Mouse (Mus musculus) forebrain, embryonic 13.5 days (tissue): ENCODE data around the gene Polr3b. TPM values are rescaled to one million over a fixed set of nuclear protein-coding genes. Genes with fewer than 3 reads are reported as not detected.

Experiments used
- ATAC-seq: fragments of 200-750 bp; cut with Nextera tagmentation; 2 replicates; pipeline ENCODE4 v1.8.0; 2017
- H3K27ac ChIP-seq: fragments of 300-500 bp; sonication (generic); 2 replicates; pipeline ENCODE4 v1.5.1; 2015; ENCODE audit warnings: inconsistent platforms, mild to moderate bottlenecking, moderate library complexity
- H3K27me3 ChIP-seq: fragments of 300-500 bp; sonication (generic); 2 replicates; pipeline ENCODE4 v1.6.1; 2015; ENCODE audit warnings: mild to moderate bottlenecking, inconsistent platforms
- H3K36me3 ChIP-seq: fragments of 300-500 bp; sonication (generic); 2 replicates; pipeline ENCODE4 v1.6.1; 2015; ENCODE audit warnings: mild to moderate bottlenecking, inconsistent platforms; ENCODE audit not compliant: poor library complexity, severe bottlenecking
- H3K4me1 ChIP-seq: fragments of 300-500 bp; sonication (generic); 2 replicates; pipeline ENCODE4 v1.6.1; 2015; ENCODE audit warnings: inconsistent platforms
- H3K4me2 ChIP-seq: fragments of 300-500 bp; sonication (generic); 2 replicates; pipeline ENCODE4 v1.6.1; 2015; ENCODE audit warnings: inconsistent platforms, mild to moderate bottlenecking, moderate library complexity
- H3K4me3 ChIP-seq: fragments of 300-500 bp; sonication (generic); 2 replicates; pipeline ENCODE4 v1.5.1; 2015; ENCODE audit warnings: mild to moderate bottlenecking, inconsistent platforms
- H3K9ac ChIP-seq: fragments of 300-500 bp; sonication (generic); 2 replicates; pipeline ENCODE4 v1.6.1; 2015; ENCODE audit warnings: mild to moderate bottlenecking, inconsistent platforms
- H3K9me3 ChIP-seq: fragments of 300-500 bp; sonication (generic); replicated peaks from 2 replicates; pipeline ENCODE4 v1.6.1; 2016; ENCODE audit warnings: inconsistent platforms
- WGBS: fragments of 180-500 bp; shearing (Covaris S2); methylation state at CpG from one replicate; pipeline ENCODE4 v1.1.7; 2015; 5-methylcytosine and 5-hydroxymethylcytosine counted together
- polyA plus RNA-seq: library from polyadenylated mRNA; unstranded; fragments of >200 nt; fragmentation: Nextera tagmentation; extraction: Ambion mirVana; gene quantifications from 2 replicates; pipeline ENCODE4 v1.2.1, GENCODE M21; 2015

Gene Polr3b
- polyA plus RNA-seq, 1 experiment from 2014 or later: 13.3 TPM

DNA sequence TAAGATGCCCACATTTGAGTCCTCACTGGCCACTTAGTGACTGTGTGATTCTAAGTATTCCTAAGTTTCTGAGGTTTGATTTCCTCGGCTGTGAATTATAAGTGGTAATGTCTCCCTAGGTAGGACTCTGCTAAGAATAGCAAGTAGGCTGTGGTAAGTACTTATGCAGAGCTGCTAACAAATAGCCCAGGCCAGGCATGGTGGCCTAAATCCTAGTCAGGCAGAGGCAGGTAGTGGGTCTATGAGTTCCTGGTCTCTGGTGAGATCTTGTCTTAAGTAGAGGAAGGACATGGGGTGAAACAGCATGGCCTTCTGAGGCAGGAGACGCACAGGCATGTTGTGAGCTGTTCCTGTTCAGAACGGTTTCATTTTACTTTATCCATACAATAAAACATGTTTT is 55.8 kb downstream of the Polr3b start:
- 94% methylated on average over 3 of the region's 3 CpGs for WGBS
- no peak for ATAC-seq
- H3K27ac ChIP-seq: no peak overlapping the region
- H3K4me3 ChIP-seq: no peak overlapping the region
- peaks cover 48% of the 10 kb centered on the region for H3K36me3 ChIP-seq
- no peak overlapping the region for H3K9ac ChIP-seq
- H3K4me1 ChIP-seq: no peaks in the 10 kb centered on the region
- H3K4me2 ChIP-seq: no peak overlapping the region
- no peaks in the 10 kb centered on the region for H3K27me3 ChIP-seq
- no peaks in the 10 kb centered on the region for H3K9me3 ChIP-seq

DNA sequence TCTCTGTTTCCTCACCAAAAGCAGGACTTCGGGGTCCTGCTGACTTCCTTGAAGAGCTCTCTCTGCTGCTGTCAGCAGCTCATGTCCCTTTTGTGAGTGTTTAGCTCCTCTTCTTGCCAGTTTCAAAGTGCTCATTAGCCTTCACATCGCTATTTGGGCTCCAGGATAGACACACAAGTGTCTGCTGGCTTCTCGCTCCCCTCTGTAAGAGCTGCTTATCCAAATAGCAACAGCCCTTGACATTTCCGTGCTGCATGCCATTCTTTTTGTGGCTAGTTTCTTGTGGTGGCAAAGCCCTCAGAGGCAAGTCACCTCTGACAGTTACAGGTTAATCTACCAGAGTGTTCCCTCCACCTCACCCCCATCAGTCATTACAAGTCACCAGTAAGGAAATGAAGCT is 56.3 kb downstream of the Polr3b start:
- no peak for ATAC-seq

DNA sequence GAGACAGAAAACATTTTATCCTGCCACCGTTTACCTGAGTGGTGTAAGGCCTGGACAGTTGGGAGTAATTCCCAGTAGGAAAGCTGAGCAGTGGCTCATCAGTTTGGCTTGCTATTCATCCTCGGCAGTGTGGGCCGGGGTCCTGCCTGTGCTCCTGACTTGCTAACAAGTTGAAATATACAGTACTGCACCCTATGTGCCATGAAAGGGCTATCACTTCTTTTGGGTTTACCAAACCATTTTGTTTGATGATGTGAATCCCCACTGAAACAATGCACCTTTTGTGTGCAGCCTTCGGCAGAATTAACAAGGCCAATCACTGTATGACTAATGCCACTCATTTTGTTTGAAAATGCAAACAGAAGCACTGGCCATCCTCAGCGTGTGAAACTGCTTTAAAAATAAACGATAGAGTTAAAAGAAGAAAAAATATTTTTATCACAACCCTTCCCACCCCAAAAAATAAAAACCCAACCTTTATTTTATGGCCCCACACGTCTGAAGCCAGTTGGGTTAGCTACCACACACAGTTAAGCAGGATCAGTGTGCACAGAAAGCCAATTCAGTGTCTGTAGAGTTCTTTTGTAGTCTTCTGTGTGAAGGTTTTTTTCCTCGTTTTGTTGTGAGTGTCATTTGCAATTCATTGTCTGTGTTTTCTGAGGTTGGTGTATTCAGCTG is 63.5 kb downstream of the Polr3b start:
- no peak for ATAC-seq
- Histone ChIP-seq H3K4me3 (no peak overlapping the region), H3K27me3 (peaks cover 10% of the 10 kb centered on the region; the same call in 1 of the 2 replicates), H3K4me2 (no peak overlapping the region), H3K27ac (no peak overlapping the region; the same call in 1 of the 2 replicates), H3K36me3 (peaks cover 2% of the 10 kb centered on the region; the same call in 1 of the 2 replicates), H3K4me1 (peaks cover 25% of the 10 kb centered on the region), H3K9ac (no peak overlapping the region; the same call in 1 of the 2 replicates), H3K9me3 (no peaks in the 10 kb centered on the region)
- WGBS: 9% methylated on average over 8 of the region's 8 CpGs

More for the DNA sequence above, 56.3 kb downstream of the Polr3b start:
- H3K4me1 ChIP-seq: no peaks in the 10 kb centered on the region
- H3K4me2 ChIP-seq: no peak overlapping the region
- WGBS: 80% methylated on average over 4 of the region's 4 CpGs
- H3K27ac ChIP-seq: no peak overlapping the region
- no peaks in the 10 kb centered on the region for H3K27me3 ChIP-seq
- peaks cover 43% of the 10 kb centered on the region for H3K36me3 ChIP-seq
- no peaks in the 10 kb centered on the region for H3K9me3 ChIP-seq
- H3K4me3 ChIP-seq: no peak overlapping the region
- H3K9ac ChIP-seq: no peak overlapping the region

DNA sequence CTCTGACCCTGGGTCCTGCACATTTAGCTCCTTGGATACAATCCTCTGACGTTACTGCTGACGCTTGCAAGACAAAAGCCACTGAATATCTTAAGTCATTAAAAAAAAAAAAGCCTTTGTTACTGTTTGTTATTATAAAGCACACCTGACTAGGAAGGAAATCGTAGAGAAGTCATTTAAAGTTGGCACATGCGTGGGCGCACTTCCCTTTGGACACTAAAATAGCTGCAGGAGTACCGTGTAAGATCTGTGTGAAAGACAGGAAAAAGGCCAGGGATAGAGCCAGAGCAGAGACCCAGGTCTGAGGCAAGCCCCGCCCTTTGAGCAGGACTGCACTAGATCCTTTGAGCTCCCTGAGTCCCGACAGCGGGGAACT is 64.0 kb downstream of the Polr3b start:
- Histone ChIP-seq H3K4me3 (no peak overlapping the region), H3K36me3 (no peaks in the 10 kb centered on the region), H3K9me3 (no peaks in the 10 kb centered on the region), H3K9ac (no peak overlapping the region; the same call in 1 of the 2 replicates), H3K4me2 (no peak overlapping the region), H3K27me3 (peaks cover 13% of the 10 kb centered on the region; the same call in 1 of the 2 replicates), H3K4me1 (peaks cover 25% of the 10 kb centered on the region), H3K27ac (no peak overlapping the region)
- no peak for ATAC-seq
- 8% methylated on average over 9 of the region's 9 CpGs for WGBS

DNA sequence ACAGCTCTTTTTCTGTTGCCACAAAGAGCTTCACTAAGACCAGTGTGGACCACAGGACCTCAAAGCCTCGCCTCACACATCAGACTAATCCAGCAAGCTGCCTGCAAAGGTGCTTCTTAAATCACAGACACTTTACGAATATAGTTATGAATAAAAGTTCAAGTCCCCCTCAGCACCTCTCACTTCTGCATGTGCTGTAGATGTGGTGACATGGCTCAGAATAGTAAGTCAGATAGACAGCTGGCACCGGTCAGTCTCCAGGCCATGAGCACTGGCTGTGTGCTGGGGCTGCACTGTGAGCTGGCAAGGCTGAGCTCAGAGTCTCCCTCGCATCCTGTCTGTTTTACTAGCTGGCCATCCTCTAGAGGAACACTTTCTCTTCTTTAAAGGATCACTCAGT is 64.6 kb downstream of the Polr3b start:
- peaks cover 25% of the 10 kb centered on the region for H3K4me1 ChIP-seq
- H3K4me2 ChIP-seq: no peak overlapping the region
- no peak overlapping the region; the same call in 1 of the 2 replicates for H3K27ac ChIP-seq
- H3K9ac ChIP-seq: no peak overlapping the region
- H3K4me3 ChIP-seq: no peak overlapping the region
- H3K36me3 ChIP-seq: no peaks in the 10 kb centered on the region
- H3K27me3 ChIP-seq: peaks cover 13% of the 10 kb centered on the region; the same call in 1 of the 2 replicates
- 56% methylated on average over 4 of the region's 4 CpGs for WGBS
- no peak for ATAC-seq
- no peaks in the 10 kb centered on the region for H3K9me3 ChIP-seq

DNA sequence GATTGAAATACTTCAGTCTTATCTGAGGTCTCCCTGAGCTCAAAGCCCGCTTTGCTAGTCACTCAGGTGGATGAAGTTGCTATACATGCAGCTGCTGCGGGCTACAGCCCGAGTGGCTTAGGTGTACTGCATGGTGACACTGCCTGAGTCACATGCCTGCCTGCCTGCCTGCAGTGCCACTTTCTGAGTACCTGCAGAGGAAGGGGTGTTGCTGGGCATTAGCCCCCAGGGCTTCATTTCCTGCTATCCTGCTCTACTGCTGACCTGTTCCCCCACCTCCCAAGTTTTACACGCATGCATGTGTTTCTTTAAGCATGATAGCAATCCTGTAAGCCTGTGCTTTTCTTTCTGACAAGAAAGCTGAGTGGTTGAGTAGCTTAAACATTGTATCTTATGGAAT is 65.6 kb downstream of the Polr3b start:
- H3K9ac ChIP-seq: no peak overlapping the region
- ATAC-seq: no peak
- no peaks in the 10 kb centered on the region for H3K36me3 ChIP-seq
- H3K4me2 ChIP-seq: no peak overlapping the region
- peaks cover 13% of the 10 kb centered on the region; the same call in 1 of the 2 replicates for H3K27me3 ChIP-seq
- no peak overlapping the region for H3K27ac ChIP-seq
- H3K4me1 ChIP-seq: peaks cover 25% of the 10 kb centered on the region
- no peak overlapping the region for H3K4me3 ChIP-seq
- H3K9me3 ChIP-seq: no peaks in the 10 kb centered on the region
- 89% methylated on average over 4 of the region's 4 CpGs for WGBS

DNA sequence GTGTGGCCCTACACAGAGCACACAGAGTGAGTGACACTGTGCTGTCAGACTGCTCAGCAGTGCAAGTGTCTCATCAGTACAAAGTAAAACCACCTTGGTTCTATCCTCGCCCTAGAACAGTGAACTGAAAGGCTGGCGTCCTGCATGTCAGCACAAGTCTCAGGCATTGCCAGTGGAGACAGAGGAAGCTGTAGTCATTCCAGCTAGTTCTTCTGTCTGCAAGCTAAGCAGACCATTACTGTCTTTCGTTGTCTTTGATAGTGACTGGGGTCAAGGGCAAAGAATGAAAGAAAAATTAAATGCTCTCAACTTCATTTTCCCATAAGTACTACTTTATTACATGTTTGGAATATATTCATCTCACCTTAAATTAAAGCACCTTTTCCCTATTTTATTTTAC is 67.8 kb downstream of the Polr3b start:
- 67% methylated on average over 3 of the region's 3 CpGs for WGBS
- H3K4me1 ChIP-seq: peaks cover 26% of the 10 kb centered on the region
- no peak overlapping the region for H3K27ac ChIP-seq
- H3K9me3 ChIP-seq: no peaks in the 10 kb centered on the region
- ATAC-seq: no peak
- H3K27me3 ChIP-seq: 0 out of 2 replicates have a peak, but pooled peaks cover 3% of the 10 kb centered on the region
- H3K4me2 ChIP-seq: no peak overlapping the region
- H3K4me3 ChIP-seq: no peak overlapping the region
- H3K36me3 ChIP-seq: no peaks in the 10 kb centered on the region
- no peak overlapping the region for H3K9ac ChIP-seq

DNA sequence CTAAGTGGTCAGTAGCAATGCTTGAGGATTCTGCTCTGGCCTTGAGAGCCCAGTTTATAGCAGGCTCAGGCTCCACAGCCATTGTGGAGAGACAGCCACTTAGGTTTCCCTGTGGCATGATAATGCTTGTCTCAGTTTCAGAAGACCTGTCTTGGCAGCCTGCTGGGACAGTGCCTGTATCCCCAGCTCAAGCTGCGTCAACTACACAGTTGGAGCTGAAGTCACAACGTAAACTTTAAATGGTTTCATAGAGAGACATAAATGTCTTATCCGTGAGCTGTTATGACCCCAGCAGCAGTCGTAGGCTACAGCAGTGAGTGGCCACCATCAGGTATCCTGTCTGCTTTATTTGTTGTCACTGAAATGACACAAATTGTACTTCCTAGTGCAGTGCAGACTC is 68.7 kb downstream of the Polr3b start:
- no peak overlapping the region for H3K4me2 ChIP-seq
- no peaks in the 10 kb centered on the region for H3K36me3 ChIP-seq
- H3K27me3 ChIP-seq: 0 out of 2 replicates have a peak, but pooled peaks cover 3% of the 10 kb centered on the region
- no peak for ATAC-seq
- H3K9ac ChIP-seq: no peak overlapping the region
- no peak overlapping the region for H3K4me3 ChIP-seq
- H3K9me3 ChIP-seq: no peaks in the 10 kb centered on the region
- peaks cover 16% of the 10 kb centered on the region for H3K4me1 ChIP-seq
- H3K27ac ChIP-seq: no peak overlapping the region
- 69% methylated on average over 4 of the region's 4 CpGs for WGBS

DNA sequence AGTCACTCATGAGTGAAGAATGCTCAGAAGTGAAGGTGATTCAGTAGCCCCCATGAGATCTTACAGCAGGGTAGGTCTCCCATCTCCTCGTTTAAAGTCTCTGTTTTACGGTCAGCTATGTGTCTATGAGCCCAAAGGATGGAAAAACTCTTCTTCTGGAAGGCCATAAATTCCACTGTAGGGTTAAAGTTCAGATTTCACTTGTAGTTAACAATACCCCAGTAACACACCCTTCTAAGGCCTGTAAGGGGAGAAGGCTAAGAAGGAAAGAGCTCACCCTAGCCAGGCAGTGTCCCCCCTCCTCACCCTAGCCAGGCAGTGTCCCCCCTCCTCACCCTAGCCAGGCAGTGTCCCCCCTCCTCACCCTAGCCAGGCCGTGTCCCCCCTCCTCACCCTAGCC is 69.6 kb downstream of the Polr3b start:
- Histone ChIP-seq H3K9ac (no peak overlapping the region), H3K27ac (no peak overlapping the region), H3K4me2 (no peak overlapping the region), H3K4me1 (peaks cover 8% of the 10 kb centered on the region), H3K4me3 (no peak overlapping the region), H3K36me3 (0 out of 2 replicates have a peak, but pooled peaks cover 4% of the 10 kb centered on the region), H3K27me3 (0 out of 2 replicates have a peak, but pooled peaks cover 3% of the 10 kb centered on the region), H3K9me3 (no peaks in the 10 kb centered on the region)
- WGBS: 80% methylated on average over 3 of the region's 3 CpGs
- no peak for ATAC-seq

DNA sequence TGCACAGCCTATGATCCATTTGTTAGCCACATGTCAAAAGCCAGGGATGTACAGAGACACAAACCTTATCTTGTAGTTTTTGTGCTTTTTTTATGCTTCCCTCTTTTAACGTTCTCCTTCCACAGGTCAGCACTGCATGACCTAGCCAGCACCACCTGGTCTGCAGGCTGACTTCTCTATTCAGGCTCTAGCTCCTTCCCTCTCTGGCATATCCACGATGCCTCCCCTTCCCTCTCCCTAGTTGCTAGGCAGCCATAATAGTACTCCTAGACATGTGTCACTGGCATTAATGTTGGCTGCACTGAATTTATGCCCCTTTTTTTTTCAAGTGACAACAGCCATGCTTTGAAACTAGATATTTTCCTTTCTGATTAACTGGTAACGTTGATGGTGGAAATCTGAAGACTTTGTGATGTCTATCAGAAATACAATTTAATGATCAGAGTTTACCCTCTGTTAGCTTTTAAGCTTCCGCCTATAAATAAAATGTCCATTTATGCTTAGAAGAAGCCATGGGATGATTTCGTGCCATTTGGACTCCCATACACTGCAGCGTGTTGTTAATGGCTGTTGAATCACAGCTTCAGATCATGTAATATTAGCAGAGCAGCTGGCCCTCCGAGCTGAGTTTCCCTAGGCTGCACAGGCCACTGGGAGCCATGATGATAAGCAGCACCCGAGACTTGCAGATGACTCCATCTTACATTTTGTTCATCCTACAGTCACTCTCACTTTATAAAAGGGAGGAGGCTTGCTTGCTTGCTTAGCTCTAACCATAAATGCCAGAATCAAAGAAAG is 71.9 kb downstream of the Polr3b start:
- WGBS: 71% methylated on average over 8 of the region's 8 CpGs
- Histone ChIP-seq H3K4me1 (0 out of 2 replicates have a peak, but pooled peaks cover 3% of the 10 kb centered on the region), H3K9me3 (no peaks in the 10 kb centered on the region), H3K9ac (no peak overlapping the region), H3K36me3 (peaks cover 23% of the 10 kb centered on the region), H3K4me2 (no peak overlapping the region), H3K27ac (no peak overlapping the region; the same call in 1 of the 2 replicates), H3K4me3 (no peak overlapping the region), H3K27me3 (0 out of 2 replicates have a peak, but pooled peaks cover 3% of the 10 kb centered on the region)
- ATAC-seq: no peak

DNA sequence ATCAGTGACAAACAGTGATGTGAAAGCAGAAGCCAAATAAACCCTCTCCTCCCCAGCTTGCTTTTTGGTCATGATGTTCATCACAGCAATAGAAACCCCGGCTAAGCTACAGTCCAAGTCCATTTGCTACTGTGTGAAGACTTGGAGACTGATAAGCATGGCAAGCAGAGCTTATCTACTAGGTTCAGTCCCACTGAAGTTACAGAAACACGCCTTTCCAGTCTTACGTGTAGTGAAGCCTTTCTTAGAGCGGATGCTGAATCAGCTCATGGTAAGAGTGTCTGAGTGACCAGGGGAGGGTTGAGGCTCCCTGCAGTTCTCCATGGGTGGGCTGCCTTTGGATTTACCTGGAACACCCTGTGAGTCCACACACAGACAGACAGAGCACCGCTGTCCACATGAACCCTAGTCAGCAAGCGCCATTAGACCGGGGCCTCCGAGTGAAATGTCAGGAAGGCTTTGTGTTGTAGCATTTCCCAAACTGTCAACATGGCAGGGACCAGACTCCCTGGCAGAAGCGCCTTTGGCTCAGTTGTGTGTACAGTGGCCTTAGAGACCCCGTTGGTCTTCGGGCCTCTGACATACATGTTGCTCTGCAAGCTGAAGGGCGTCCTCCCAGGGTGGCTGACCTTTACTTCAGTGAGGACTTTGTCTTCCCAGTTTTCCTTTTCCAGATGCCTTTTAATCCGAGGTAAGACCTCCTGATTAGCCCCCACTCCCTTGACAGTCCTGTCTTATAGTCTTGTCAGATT is 78.3 kb downstream of the Polr3b start:
- Histone ChIP-seq H3K9me3 (no peaks in the 10 kb centered on the region), H3K9ac (no peak overlapping the region), H3K4me3 (no peak overlapping the region), H3K4me2 (no peak overlapping the region), H3K36me3 (peaks cover 47% of the 10 kb centered on the region), H3K27ac (no peak overlapping the region), H3K4me1 (no peaks in the 10 kb centered on the region), H3K27me3 (peaks cover 6% of the 10 kb centered on the region)
- WGBS: 92% methylated on average over 13 of the region's 13 CpGs
- no peak for ATAC-seq

DNA sequence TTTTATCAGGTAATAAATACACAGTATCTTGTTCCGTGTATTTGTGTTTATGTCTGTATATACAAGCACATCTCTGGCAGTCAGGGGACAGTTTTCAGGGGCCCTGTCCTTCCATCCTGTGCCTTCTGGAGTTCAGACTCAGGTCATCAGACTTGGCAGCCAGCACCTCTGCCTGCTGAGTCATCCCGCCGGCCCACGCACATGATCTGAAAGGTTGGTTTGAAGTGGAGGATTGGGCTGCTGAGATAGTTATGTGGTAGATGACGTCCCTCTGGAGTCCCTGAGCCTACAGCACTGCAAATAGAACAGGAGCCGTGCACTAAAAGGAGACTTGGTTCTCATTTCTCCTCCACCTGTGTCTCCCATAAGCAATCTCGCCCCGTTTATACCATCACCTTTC is 79.0 kb downstream of the Polr3b start:
- H3K4me1 ChIP-seq: peaks cover 1% of the 10 kb centered on the region; the same call in 1 of the 2 replicates
- ATAC-seq: no peak
- H3K36me3 ChIP-seq: peaks cover 45% of the 10 kb centered on the region
- H3K9me3 ChIP-seq: no peaks in the 10 kb centered on the region
- H3K9ac ChIP-seq: no peak overlapping the region
- H3K4me3 ChIP-seq: no peak overlapping the region
- no peak overlapping the region for H3K27ac ChIP-seq
- H3K27me3 ChIP-seq: peaks cover 13% of the 10 kb centered on the region
- 94% methylated on average over 8 of the region's 8 CpGs for WGBS
- H3K4me2 ChIP-seq: no peak overlapping the region
